Mouse (Mus musculus) central nervous system, embryonic 11.5 days (tissue): Measurements from ENCODE around the gene 1700019N19Rik. TPM values are rescaled to one million over a fixed set of nuclear protein-coding genes. Genes with fewer than 3 reads are reported as not detected.

ENCODE experiments used
- polyA plus RNA-seq: library from polyadenylated mRNA; depleted of rRNA; stranded (reverse); fragments of >200 nt; gene quantifications from 2 replicates; pipeline ENCODE4 v1.2.3, GENCODE M21; 2012; rRNA removed

The 1700019N19Rik gene
- polyA plus RNA-seq, result 0.05 and 0.06 TPM in 2 replicates

GRCm38 (mm10) chr19:58794284-58794683 is at the start of gene 1700019N19Rik:
Gene 1700019N19Rik, minus strand, starts transcription at chr19:58794461.

GRCm38 (mm10) chr19:58759423-58759822 is 34.8 kb downstream of the 1700019N19Rik start, which contains the start of gene Pnliprp2:
Gene Pnliprp2, plus strand, starts transcription at chr19:58759719.

Other genes starting within 250 kb of the 1700019N19Rik start
- gene Pnlip, start 142.0 kb downstream of the 1700019N19Rik start, polyA plus RNA-seq, result 0.06 and 0.30 TPM in 2 replicates
- 0.80 and 1.4 TPM in 2 replicates for gene Pnliprp1, start 65.6 kb downstream of the 1700019N19Rik start, polyA plus RNA-seq
- 0.25 and 0.32 TPM in 2 replicates for gene Pnliprp2, start 34.7 kb downstream of the 1700019N19Rik start, polyA plus RNA-seq
- gene Eno4, start 149.0 kb upstream of the 1700019N19Rik start, polyA plus RNA-seq, result 0.40 and 0.48 TPM in 2 replicates
- 11.5 and 22.1 TPM in 2 replicates for gene Hspa12a, start 149.2 kb upstream of the 1700019N19Rik start, polyA plus RNA-seq